In genomic region chr15:94582000-94582593, GRCm38 (mm10) we compare ENCODE assay signal across 18 mouse cellular contexts. TPM values are rescaled to one million over a fixed set of nuclear protein-coding genes. Genes with fewer than 3 reads are reported as not detected.
A peak's percentile ranks its signal among the peaks of the same experiment; 100 is the strongest.
DNase-seq lines count a peak whose midpoint lies in the region; TF ChIP-seq lines count a peak whose summit lies in the region.
"Had no signal": no experiment of that assay in that cellular context is flagged by ENCODE, and none has a peak within 500 bp of the region (broad histone marks: within the 10 kb centered on the region; RNA-seq: fewer than 3 reads in every experiment).

No protein-coding gene starts in this region.

- H3K27ac ChIP-seq in cerebellum, adult 2 months (ENCODE audit: insufficient read depth, low read length) = no peak overlapping the region
- H3K27ac ChIP-seq: embryonic facial prominence, embryonic 13.5 days; hindbrain, embryonic 14.5 days; limb, embryonic 15.5 days; macrophage; midbrain, embryonic 12.5 days had no signal

- TF ChIP-seq CTCF in cerebellum, adult 2 months (IDR thresholded peaks at IDR 0.05; ENCODE audit: borderline replicate concordance, insufficient read depth, low read depth, low read length) = no peak

- no peaks in the 10 kb centered on the region for H3K27me3 ChIP-seq in cerebellum, adult 2 months (ENCODE audit: control insufficient read depth, insufficient read depth, low read length)
- H3K27me3 ChIP-seq: embryonic facial prominence, embryonic 13.5 days; limb, embryonic 15.5 days; midbrain, embryonic 12.5 days; Patski had no signal

- H3K4me3 ChIP-seq in cerebellum, adult 2 months (replicated peaks; ENCODE audit: insufficient read depth, low read depth, low read length) = no peak overlapping the region
- H3K4me3 ChIP-seq: embryonic facial prominence, embryonic 13.5 days; limb, embryonic 15.5 days; midbrain, embryonic 12.5 days had no signal

- no peak for TF ChIP-seq POLR2A in cerebellum, adult 2 months (IDR thresholded peaks at IDR 0.05; ENCODE audit: borderline replicate concordance, insufficient read depth, low read length)

- H3K4me1 ChIP-seq in cerebellum, adult 2 months (ENCODE audit: control insufficient read depth, insufficient read depth, low read length) = no peaks in the 10 kb centered on the region
- H3K4me1 ChIP-seq: limb, embryonic 15.5 days; midbrain, embryonic 12.5 days had no signal

- WGBS in cerebellum, adult 2 months = 63% methylated on average over 7 of the region's 7 CpGs

- DNase-seq in adrenal gland, adult 2 months = peak; percentile 16
- no peak for DNase-seq in adrenal gland, adult 18-20 months (ENCODE audit: low spot score in 2 of 2)
- DNase-seq in adipocyte (ENCODE audit: low spot score) = peak; percentile 93
- DNase-seq in kidney, adult 8-10 months = peak; percentile 45 to 68
- peak; percentile 45 to 77 for DNase-seq in kidney, postnatal 25 days
- no peak for DNase-seq in gastrocnemius, adult 18-20 months (ENCODE audit: low spot score)
- no peak for DNase-seq in cerebellum, adult 2 months
- no peak for DNase-seq in urinary bladder, adult 2 months (ENCODE audit: low spot score)
- DNase-seq: adrenal gland, postnatal 14 days; cerebellum, adult 18-20 months; heart, postnatal 14 days; lung, embryonic 14.5 days had no signal

RNA-seq across cellular contexts. Expression of gene Twf1, which starts 7.6 kb away (rescaled TPM):
- 100 to 1,000 TPM in 1 of 2 experiments, 10 to 100 TPM in 1; 99.3 to 104 TPM for total RNA-seq in adrenal gland, adult 2 months (2021)
- 22.7 and 27.5 TPM in 2 replicates for polyA plus RNA-seq in adrenal gland, adult 2 months (2012; rRNA removed)
- 10 to 100 TPM; 81.2 to 87.1 TPM for total RNA-seq in adrenal gland, adult 18-20 months (2021)
- total RNA-seq in gastrocnemius, adult 18-20 months (2021) = 1 to 10 TPM; 5.1 to 8.2 TPM
- polyA plus RNA-seq in cerebellum, adult 2 months (2012; rRNA removed) = 44.2 and 49.6 TPM in 2 replicates
- polyA plus RNA-seq in urinary bladder, adult 2 months (2012; rRNA removed) = 83.6 and 92.9 TPM in 2 replicates

RNA-seq across cellular contexts. Expression of gene Irak4, which starts 38.7 kb away (rescaled TPM):
- total RNA-seq in adrenal gland, adult 2 months (2021) = 10 to 100 TPM; 13.4 to 18.6 TPM
- 8.6 and 9.2 TPM in 2 replicates for polyA plus RNA-seq in adrenal gland, adult 2 months (2012; rRNA removed)
- 10 to 100 TPM in 1 of 2 experiments, 1 to 10 TPM in 1; 9.8 to 11.1 TPM for total RNA-seq in adrenal gland, adult 18-20 months (2021)
- 1 to 10 TPM; 1.8 to 2.3 TPM for total RNA-seq in gastrocnemius, adult 18-20 months (2021)
- polyA plus RNA-seq in cerebellum, adult 2 months (2012; rRNA removed) = 1.9 TPM in 2 replicates
- polyA plus RNA-seq in urinary bladder, adult 2 months (2012; rRNA removed) = 13.6 and 14.2 TPM in 2 replicates

RNA-seq across cellular contexts. Expression of gene Pus7l, which starts 38.8 kb away (rescaled TPM):
- 1 to 10 TPM; 2.9 to 3.1 TPM for total RNA-seq in adrenal gland, adult 2 months (2021)
- 2.0 and 2.1 TPM in 2 replicates for polyA plus RNA-seq in adrenal gland, adult 2 months (2012; rRNA removed)
- total RNA-seq in adrenal gland, adult 18-20 months (2021) = 1 to 10 TPM; 3.4 to 3.6 TPM
- 1 to 10 TPM; 1.4 to 1.5 TPM for total RNA-seq in gastrocnemius, adult 18-20 months (2021)
- 1.7 and 2.1 TPM in 2 replicates for polyA plus RNA-seq in cerebellum, adult 2 months (2012; rRNA removed)
- 4.2 and 5.0 TPM in 2 replicates for polyA plus RNA-seq in urinary bladder, adult 2 months (2012; rRNA removed)

RNA-seq across cellular contexts. Expression of gene Tmem117, which starts 46.9 kb away (rescaled TPM):
- total RNA-seq in adrenal gland, adult 2 months (2021) = 1 to 10 TPM; 2.5 to 7.1 TPM
- 0.26 and 0.30 TPM in 2 replicates for polyA plus RNA-seq in adrenal gland, adult 2 months (2012; rRNA removed)
- 1 to 10 TPM; 3.1 to 3.3 TPM for total RNA-seq in adrenal gland, adult 18-20 months (2021)
- 10 to 100 TPM; 15.6 to 19.1 TPM for total RNA-seq in gastrocnemius, adult 18-20 months (2021)
- polyA plus RNA-seq in cerebellum, adult 2 months (2012; rRNA removed) = 9.1 and 9.3 TPM in 2 replicates
- 1.1 and 1.3 TPM in 2 replicates for polyA plus RNA-seq in urinary bladder, adult 2 months (2012; rRNA removed)

Comparison
In these comparisons a context has a peak if more than half of its experiments do, and no peak if none do; other contexts are left out.
1. DNase-seq: peak in adrenal gland, adult 2 months (single experiment), adipocyte (single experiment), kidney, adult 8-10 months (2 of 2) and kidney, postnatal 25 days (2 of 2); none in adrenal gland, adult 18-20 months (0 of 2), gastrocnemius, adult 18-20 months (single experiment), cerebellum, adult 2 months (0 of 2) and urinary bladder, adult 2 months (single experiment).
2. RNA of gene Twf1, which starts 7.6 kb away (total RNA-seq): 99.3 to 104 TPM in adrenal gland, adult 2 months and 81.2 to 87.1 TPM in adrenal gland, adult 18-20 months; 5.1 to 8.2 TPM in gastrocnemius, adult 18-20 months; every median in the first group is over 4 times any median in the second.